Mouse (Mus musculus): ENCODE measurements at regions not wholly inside any gene's neighbourhood (a gene's known extent, or its start where the extent isn't known, plus 50 kb on each side); places are given as distances from the start of the nearest gene placed in this dataset.
"Not testable (repeated sequence)": the region's sequence is repeated elsewhere in the genome, so short reads cannot be mapped to it uniquely, and the experiment has no call there.

- DNase-seq (ENCODE audit: low spot score), result no peak
These were observed 57.8 kb downstream of the Dusp6 start for GRCm38 (mm10) chr10:99320797-99321196.

GRCm38 (mm10) chr10:99323358-99323757 is 60.3 kb downstream of the Dusp6 start:
- no peak for DNase-seq (ENCODE audit: low spot score)

- DNase-seq (ENCODE audit: low spot score), result no peak
These were observed 64.5 kb downstream of the Dusp6 start for GRCm38 (mm10) chr10:99327501-99327900.

GRCm38 (mm10) chr10:99328568-99328967 is 65.5 kb downstream of the Dusp6 start:
- DNase-seq (ENCODE audit: low spot score), result no peak

GRCm38 (mm10) chr10:99329469-99329868 is 66.4 kb downstream of the Dusp6 start:
- DNase-seq (ENCODE audit: low spot score), result no peak

GRCm38 (mm10) chr10:99330519-99330918 is 67.5 kb downstream of the Dusp6 start:
- DNase-seq (ENCODE audit: low spot score), result peak; percentile 35

- DNase-seq (ENCODE audit: low spot score), result no peak
These were observed 68.8 kb downstream of the Dusp6 start for GRCm38 (mm10) chr10:99331876-99332275.

- no peak for DNase-seq (ENCODE audit: low spot score)
These were observed 70.8 kb downstream of the Dusp6 start for GRCm38 (mm10) chr10:99333831-99334230.

- no peak for DNase-seq (ENCODE audit: low spot score)
These were observed 73.1 kb downstream of the Dusp6 start for GRCm38 (mm10) chr10:99336091-99336490.

GRCm38 (mm10) chr10:99338790-99339189 is 75.8 kb downstream of the Dusp6 start:
- DNase-seq (ENCODE audit: low spot score), result not testable (repeated sequence)

- DNase-seq (ENCODE audit: low spot score), result not testable (repeated sequence)
These were observed 76.4 kb downstream of the Dusp6 start for GRCm38 (mm10) chr10:99339291-99339912.

GRCm38 (mm10) chr10:99340057-99340456 is 77.0 kb downstream of the Dusp6 start:
- not testable (repeated sequence) for DNase-seq (ENCODE audit: low spot score)

GRCm38 (mm10) chr10:99349125-99349716 is 86.2 kb downstream of the Dusp6 start:
- no peak for DNase-seq (ENCODE audit: low spot score)

- DNase-seq (ENCODE audit: low spot score), result no peak
These were observed 90.7 kb downstream of the Dusp6 start for GRCm38 (mm10) chr10:99353541-99354292.

GRCm38 (mm10) chr10:99354352-99354751 is 91.3 kb downstream of the Dusp6 start:
- no peak for DNase-seq (ENCODE audit: low spot score)

- DNase-seq (ENCODE audit: low spot score), result no peak
These were observed 92.3 kb downstream of the Dusp6 start for GRCm38 (mm10) chr10:99355303-99355702.

GRCm38 (mm10) chr10:99356221-99356620 is 93.2 kb downstream of the Dusp6 start:
- DNase-seq (ENCODE audit: low spot score), result no peak

GRCm38 (mm10) chr10:99356883-99357282 is 93.9 kb downstream of the Dusp6 start:
- no peak for DNase-seq (ENCODE audit: low spot score)

- DNase-seq (ENCODE audit: low spot score), result no peak
These were observed 94.3 kb downstream of the Dusp6 start for GRCm38 (mm10) chr10:99357347-99357746.

GRCm38 (mm10) chr10:99358256-99358655 is 95.2 kb downstream of the Dusp6 start:
- no peak for DNase-seq (ENCODE audit: low spot score)

GRCm38 (mm10) chr10:99359439-99359866 is 96.4 kb downstream of the Dusp6 start:
- DNase-seq (ENCODE audit: low spot score), result peak; percentile 74

- DNase-seq (ENCODE audit: low spot score), result not testable (repeated sequence)
These were observed 97.6 kb downstream of the Dusp6 start for GRCm38 (mm10) chr10:99360601-99361000.

- no peak for DNase-seq (ENCODE audit: low spot score)
These were observed 103.1 kb downstream of the Dusp6 start for GRCm38 (mm10) chr10:99366162-99366561.

Measured in MN1 (cell line).